Mouse (Mus musculus): Measurements from ENCODE around the gene Slx4ip.

DNA sequence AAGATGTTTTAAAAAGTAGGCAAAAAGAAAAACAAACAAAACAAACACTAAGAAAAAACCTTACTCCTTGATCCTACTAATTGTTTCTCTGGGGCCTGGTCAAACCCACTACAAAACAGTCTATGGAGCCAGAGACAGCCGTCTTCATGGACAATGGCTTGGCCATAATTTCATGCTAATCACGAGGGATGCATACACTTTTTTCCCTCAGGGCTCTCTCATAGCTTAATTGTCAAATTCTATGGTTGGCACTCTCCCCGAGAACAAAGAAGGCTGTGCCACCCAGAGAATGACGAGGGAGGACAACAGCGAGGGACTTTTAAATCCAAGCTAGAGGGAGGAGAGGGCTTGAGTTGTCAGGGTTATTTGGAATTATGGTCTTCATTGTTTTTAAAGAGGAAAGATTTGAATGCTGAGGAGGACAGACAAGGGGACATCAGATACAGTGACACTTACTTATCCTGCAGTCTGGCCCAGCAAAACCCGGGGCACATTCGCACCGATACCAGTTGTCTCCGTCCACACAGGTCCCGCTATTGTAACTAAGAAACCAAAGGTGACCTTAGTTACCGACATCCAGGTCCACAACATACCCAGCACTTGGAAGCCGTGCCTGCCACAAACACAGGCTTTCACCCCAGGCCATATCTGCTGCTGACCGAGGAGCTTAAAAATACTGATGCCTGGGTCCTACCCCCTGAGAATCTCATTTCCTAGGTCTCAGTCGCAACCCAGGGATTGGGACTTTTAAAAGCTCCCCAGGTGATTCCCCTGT, 195.8 kb downstream of the Slx4ip start:
- TF ChIP-seq CTCF (IDR thresholded peaks at IDR 0.05; ENCODE audit: extremely low read depth, insufficient read depth, low read length) (no peak), POLR2A (IDR thresholded peaks at IDR 0.05; ENCODE audit: extremely low read depth, insufficient read depth, low read length) (no peak)

Measured in cortical plate, adult 2 months (tissue).